Mouse (Mus musculus): ENCODE results near the gene Flt4. TPM values are rescaled to one million over a fixed set of nuclear protein-coding genes. Genes with fewer than 3 reads are reported as not detected.

Flt4 gene
- polyA plus RNA-seq, 1 experiment, result 1.9 TPM

DNA sequence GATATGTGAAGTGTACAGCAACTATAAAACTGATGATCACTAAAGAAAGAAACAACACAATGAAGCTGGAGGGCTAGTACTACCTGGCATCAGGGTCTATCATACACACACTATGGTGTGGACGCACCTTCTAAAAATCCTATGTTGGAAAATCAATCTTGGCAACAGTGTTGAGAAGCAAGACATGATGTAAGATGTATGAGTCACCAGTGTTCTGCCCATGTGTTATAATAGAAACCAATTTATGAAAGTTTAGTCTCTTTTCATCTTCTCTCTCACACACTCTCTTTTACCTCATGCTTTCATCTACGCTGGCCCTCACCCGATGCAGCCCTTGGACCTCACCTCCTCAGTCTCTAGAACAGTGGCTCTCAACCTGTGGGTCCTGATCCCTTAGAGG, 86.0 kb downstream of the Flt4 start:
- Histone ChIP-seq H3K4me3 (ENCODE audit: insufficient read depth, low read length) (no peak overlapping the region), H3K4me1 (ENCODE audit: control insufficient read depth, insufficient read depth, low read length) (peaks cover 2% of the 10 kb centered on the region; the same call in 1 of the 2 replicates), H3K27ac (ENCODE audit: insufficient read depth, low read length) (no peak overlapping the region)
- TF ChIP-seq POLR2A (IDR thresholded peaks at IDR 0.05; ENCODE audit: extremely low read depth, insufficient read depth, low read length) (no peak), CTCF (IDR thresholded peaks at IDR 0.05; ENCODE audit: extremely low read depth, insufficient read depth, low read length) (no peak)

DNA sequence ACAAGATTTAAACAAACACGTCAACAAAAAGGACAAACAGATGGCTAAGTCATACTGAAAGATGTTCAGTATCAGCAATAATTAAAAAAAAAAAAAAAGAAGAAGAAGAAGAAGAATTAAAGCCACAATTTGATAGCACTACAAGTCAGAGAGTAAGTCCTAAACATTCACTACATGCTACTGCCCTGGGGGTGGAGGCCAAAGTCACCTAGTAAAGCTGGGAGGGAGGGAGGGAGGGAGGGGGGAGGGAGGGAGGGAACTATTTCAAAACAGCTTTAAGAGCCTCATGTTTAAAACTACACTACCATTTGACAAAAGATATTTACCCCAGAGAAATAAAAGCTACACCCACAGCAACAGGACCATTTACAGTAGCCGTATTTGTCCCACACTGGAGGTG, 86.6 kb downstream of the Flt4 start:
- Histone ChIP-seq H3K27ac (ENCODE audit: insufficient read depth, low read length) (no peak overlapping the region), H3K4me3 (ENCODE audit: insufficient read depth, low read length) (no peak overlapping the region), H3K4me1 (ENCODE audit: control insufficient read depth, insufficient read depth, low read length) (peaks cover 2% of the 10 kb centered on the region; the same call in 1 of the 2 replicates)
- TF ChIP-seq CTCF (IDR thresholded peaks at IDR 0.05; ENCODE audit: extremely low read depth, insufficient read depth, low read length) (no peak), POLR2A (IDR thresholded peaks at IDR 0.05; ENCODE audit: extremely low read depth, insufficient read depth, low read length) (no peak)

DNA sequence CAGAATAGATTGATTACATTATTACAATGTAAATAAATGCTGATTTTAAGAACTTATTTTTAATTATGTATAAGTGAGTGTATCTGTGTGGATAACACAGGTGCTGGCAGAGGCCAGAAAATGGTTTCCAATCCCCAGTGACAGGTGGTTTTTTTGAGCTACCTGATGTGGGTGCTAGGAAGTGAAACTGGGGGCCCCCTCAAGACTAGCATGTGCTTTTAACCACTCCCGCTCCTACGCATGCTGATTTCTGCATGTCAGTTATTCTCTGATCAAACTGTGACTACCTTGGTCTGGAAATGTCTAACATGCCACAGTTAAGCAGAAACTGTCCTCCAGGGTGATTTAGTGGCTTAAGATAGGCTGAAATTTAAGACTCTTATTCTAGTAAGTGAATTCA, 87.4 kb downstream of the Flt4 start:
- no peak overlapping the region for H3K4me3 ChIP-seq (ENCODE audit: insufficient read depth, low read length)
- H3K4me1 ChIP-seq (ENCODE audit: control insufficient read depth, insufficient read depth, low read length), result peaks cover 2% of the 10 kb centered on the region; the same call in 1 of the 2 replicates
- no peak for TF ChIP-seq CTCF (IDR thresholded peaks at IDR 0.05; ENCODE audit: extremely low read depth, insufficient read depth, low read length)
- no peak for TF ChIP-seq POLR2A (IDR thresholded peaks at IDR 0.05; ENCODE audit: extremely low read depth, insufficient read depth, low read length)
- H3K27ac ChIP-seq (ENCODE audit: insufficient read depth, low read length), result no peak overlapping the region

DNA sequence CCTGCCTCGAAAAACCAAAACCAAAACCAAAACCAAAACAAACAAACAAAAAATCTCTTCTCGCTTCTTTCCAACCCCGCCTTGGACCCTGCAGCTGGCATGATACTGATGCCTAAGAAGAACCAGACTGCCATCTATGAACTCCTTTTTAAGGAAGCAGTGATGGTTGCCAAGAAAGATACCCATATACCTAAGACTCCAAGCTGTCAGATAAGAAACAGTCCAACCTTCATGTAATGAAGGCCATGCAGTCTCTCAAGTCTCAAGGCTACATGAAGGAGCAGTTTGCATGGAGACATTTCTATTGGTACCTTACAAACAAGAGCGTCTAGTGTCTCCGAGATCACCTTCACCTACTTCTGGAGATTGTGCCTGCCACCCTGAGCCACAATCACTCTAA, 88.7 kb downstream of the Flt4 start:
- TF ChIP-seq CTCF (IDR thresholded peaks at IDR 0.05; ENCODE audit: extremely low read depth, insufficient read depth, low read length), result no peak
- TF ChIP-seq POLR2A (IDR thresholded peaks at IDR 0.05; ENCODE audit: extremely low read depth, insufficient read depth, low read length), result no peak
- H3K4me3 ChIP-seq (ENCODE audit: insufficient read depth, low read length), result no peak overlapping the region
- no peak overlapping the region for H3K27ac ChIP-seq (ENCODE audit: insufficient read depth, low read length)

DNA sequence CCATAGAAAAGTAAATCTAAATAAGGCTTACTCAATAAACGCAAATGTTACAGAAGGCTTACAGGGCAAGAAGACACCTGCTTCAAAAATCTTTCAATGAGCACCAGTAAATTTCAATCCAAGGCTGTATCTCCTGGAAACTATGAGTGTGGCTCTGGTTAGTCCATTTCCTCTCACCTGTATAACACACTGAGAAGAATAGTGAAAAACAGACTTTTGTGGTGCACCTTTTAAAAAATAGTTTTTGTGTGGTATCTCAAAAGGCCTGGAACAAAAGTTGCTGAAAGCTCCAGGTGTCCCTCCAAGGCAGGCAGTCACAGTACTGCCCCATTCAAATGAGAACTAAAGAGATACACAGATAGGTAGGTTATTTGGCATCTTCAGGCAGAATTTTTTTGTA, 90.0 kb downstream of the Flt4 start:
- Histone ChIP-seq H3K4me1 (ENCODE audit: control insufficient read depth, insufficient read depth, low read length) (peaks cover 2% of the 10 kb centered on the region; the same call in 1 of the 2 replicates), H3K4me3 (ENCODE audit: insufficient read depth, low read length) (no peak overlapping the region), H3K27ac (ENCODE audit: insufficient read depth, low read length) (no peak overlapping the region)
- TF ChIP-seq CTCF (IDR thresholded peaks at IDR 0.05; ENCODE audit: extremely low read depth, insufficient read depth, low read length), result no peak
- TF ChIP-seq POLR2A (IDR thresholded peaks at IDR 0.05; ENCODE audit: extremely low read depth, insufficient read depth, low read length), result no peak

More for the DNA sequence above, 88.7 kb downstream of the Flt4 start:
- H3K4me1 ChIP-seq (ENCODE audit: control insufficient read depth, insufficient read depth, low read length), result peaks cover 2% of the 10 kb centered on the region; the same call in 1 of the 2 replicates

DNA sequence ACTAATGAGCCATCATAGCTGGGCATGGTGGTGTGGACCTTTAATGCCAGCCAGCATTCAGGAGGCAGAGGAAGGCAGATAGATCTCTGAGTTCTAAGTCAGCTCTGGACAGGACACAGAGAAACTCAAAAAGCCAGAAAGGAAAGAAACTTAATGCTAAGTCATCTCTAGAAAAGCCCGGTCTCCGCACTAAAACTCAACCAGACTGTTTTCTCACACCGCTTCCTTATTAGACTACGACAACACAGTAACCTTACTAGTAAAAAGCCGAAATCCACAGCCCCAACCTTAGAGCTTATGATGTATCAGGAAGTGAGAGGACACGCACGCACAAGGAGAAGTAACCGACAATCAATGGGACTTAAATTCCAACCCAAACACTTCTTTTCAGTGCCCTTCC, 93.0 kb downstream of the Flt4 start:
- Histone ChIP-seq H3K4me1 (ENCODE audit: control insufficient read depth, insufficient read depth, low read length) (no peaks in the 10 kb centered on the region), H3K27ac (ENCODE audit: insufficient read depth, low read length) (no peak overlapping the region), H3K4me3 (ENCODE audit: insufficient read depth, low read length) (no peak overlapping the region)
- no peak for TF ChIP-seq POLR2A (IDR thresholded peaks at IDR 0.05; ENCODE audit: extremely low read depth, insufficient read depth, low read length)
- no peak for TF ChIP-seq CTCF (IDR thresholded peaks at IDR 0.05; ENCODE audit: extremely low read depth, insufficient read depth, low read length)

Other genes starting within 250 kb of the Flt4 start
- not detected in 2 replicates for gene Olfr1389, start 186.2 kb upstream of the Flt4 start, polyA plus RNA-seq (2012; rRNA removed)
- gene Olfr1388, start 172.6 kb upstream of the Flt4 start, polyA plus RNA-seq (2012; rRNA removed), result 0.09 and 0.13 TPM in 2 replicates
- not detected in 2 replicates for gene Olfr1387, start 153.9 kb upstream of the Flt4 start, polyA plus RNA-seq (2012; rRNA removed)
- gene Olfr1386, start 144.2 kb upstream of the Flt4 start, polyA plus RNA-seq (2012; rRNA removed), result not detected in 2 replicates
- gene Olfr1385, start 120.2 kb upstream of the Flt4 start, polyA plus RNA-seq (2012; rRNA removed), result not detected in 2 replicates
- not detected in 2 replicates for gene Olfr1384, start 102.5 kb upstream of the Flt4 start, polyA plus RNA-seq (2012; rRNA removed)
- gene Olfr1383, start 89.6 kb upstream of the Flt4 start, polyA plus RNA-seq (2012; rRNA removed), result not detected in 2 replicates
- not detected in 2 replicates for gene Olfr1382, start 81.0 kb upstream of the Flt4 start, polyA plus RNA-seq (2012; rRNA removed)
- gene Olfr1381, start 65.8 kb upstream of the Flt4 start, polyA plus RNA-seq (2012; rRNA removed), result not detected in 2 replicates
- not detected in 2 replicates for gene Olfr1380, start 52.4 kb upstream of the Flt4 start, polyA plus RNA-seq (2012; rRNA removed)
- 0.55 TPM in 1 of 2 replicates, not detected in the other for gene Scgb3a1, start 54.3 kb downstream of the Flt4 start, polyA plus RNA-seq (2012; rRNA removed)
- gene Cnot6, start 103.5 kb downstream of the Flt4 start, polyA plus RNA-seq (2012; rRNA removed), result 24.4 and 27.4 TPM in 2 replicates
- 10.9 and 11.4 TPM in 2 replicates for gene Gfpt2, start 184.9 kb downstream of the Flt4 start, polyA plus RNA-seq (2012; rRNA removed)
- gene Mapk9, start 237.5 kb downstream of the Flt4 start, polyA plus RNA-seq (2012; rRNA removed), result 130 and 131 TPM in 2 replicates

All from cortical plate, adult 2 months (tissue).